Mouse (Mus musculus) gastrocnemius, adult 2 months (tissue): ENCODE data around the gene Zc2hc1b. TPM values are rescaled to one million over a fixed set of nuclear protein-coding genes. Genes with fewer than 3 reads are reported as not detected.

Source experiments
- DNase-seq: peaks from one replicate; pipeline ENCODE4 v3.0.0; 2022
- H3K27ac ChIP-seq: fragments of 200-600 bp; 2 replicates; pipeline ENCODE4 v1.8.1; 2022; ENCODE audit warnings: mild to moderate bottlenecking
- H3K4me3 ChIP-seq: fragments of 200-600 bp; 2 replicates; pipeline ENCODE4 v1.8.1; 2022; ENCODE audit warnings: mild to moderate bottlenecking, moderate library complexity
- CTCF ChIP-seq: fragments of 200-600 bp; IDR thresholded peaks from 2 replicates; pipeline ENCODE4 v1.8.1; 2022; ENCODE audit warnings: antibody characterized with exemption, mild to moderate bottlenecking, moderate library complexity
- intact Hi-C: fragments of 180-260 bp; cut with DNase I; formaldehyde crosslinking; loops from one replicate; pipeline ENCODE4 v1.15.1; 2025
- total RNA-seq, 2 experiments: library from RNA; stranded (reverse); gene quantifications; 2 replicates each; pipeline ENCODE4 v1.2.3; 2021

Gene Zc2hc1b
- total RNA-seq, 2 experiments from 2014 or later: not detected

- no peak overlapping the region for H3K27ac ChIP-seq
- DNase-seq: no peak
- intact Hi-C loops: no loop called here
- TF ChIP-seq CTCF: no peak
- H3K4me3 ChIP-seq: no peak overlapping the region
These were observed 59.1 kb downstream of the Zc2hc1b start for GRCm38 (mm10) chr10:13118770-13119102.

DNA sequence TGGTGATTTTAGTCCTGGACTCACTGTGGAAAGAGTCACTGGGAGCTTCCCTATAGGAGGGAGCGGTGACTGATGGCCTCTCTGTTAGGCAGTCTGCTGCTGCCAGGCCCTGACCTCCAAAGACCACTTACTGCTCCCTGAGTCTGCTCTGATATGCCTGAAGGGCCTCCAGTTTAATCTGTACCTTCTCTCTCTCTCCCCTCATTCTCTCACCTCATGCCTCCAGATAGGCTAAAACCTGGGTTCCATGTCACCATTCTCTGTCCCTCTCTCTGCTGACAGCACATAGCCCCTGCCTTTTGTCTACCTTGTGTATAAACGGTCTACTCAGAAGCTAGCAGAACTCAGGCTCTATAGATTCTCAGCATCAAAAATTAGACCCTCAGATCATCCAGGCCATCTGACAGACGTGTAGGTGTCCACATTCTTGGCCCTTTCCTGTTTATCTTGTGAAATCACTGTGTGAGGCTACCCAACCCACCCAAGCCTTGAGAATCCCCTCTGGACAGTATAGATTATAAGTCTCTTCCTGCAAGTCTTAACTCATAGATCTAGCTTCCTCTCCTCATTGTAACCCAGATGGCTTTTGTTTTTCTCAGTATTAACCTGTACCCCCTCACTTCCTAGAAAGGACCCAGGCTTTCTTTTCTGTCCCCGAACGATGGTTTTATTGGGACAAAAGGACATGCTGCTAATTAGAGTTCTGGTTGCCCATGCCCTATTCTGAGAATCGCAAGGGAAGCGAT is 59.6 kb downstream of the Zc2hc1b start:
- DNase-seq: no peak
- Histone ChIP-seq H3K27ac (no peak overlapping the region), H3K4me3 (no peak overlapping the region)
- intact Hi-C loops: no loop called here
- no peak for TF ChIP-seq CTCF

DNA sequence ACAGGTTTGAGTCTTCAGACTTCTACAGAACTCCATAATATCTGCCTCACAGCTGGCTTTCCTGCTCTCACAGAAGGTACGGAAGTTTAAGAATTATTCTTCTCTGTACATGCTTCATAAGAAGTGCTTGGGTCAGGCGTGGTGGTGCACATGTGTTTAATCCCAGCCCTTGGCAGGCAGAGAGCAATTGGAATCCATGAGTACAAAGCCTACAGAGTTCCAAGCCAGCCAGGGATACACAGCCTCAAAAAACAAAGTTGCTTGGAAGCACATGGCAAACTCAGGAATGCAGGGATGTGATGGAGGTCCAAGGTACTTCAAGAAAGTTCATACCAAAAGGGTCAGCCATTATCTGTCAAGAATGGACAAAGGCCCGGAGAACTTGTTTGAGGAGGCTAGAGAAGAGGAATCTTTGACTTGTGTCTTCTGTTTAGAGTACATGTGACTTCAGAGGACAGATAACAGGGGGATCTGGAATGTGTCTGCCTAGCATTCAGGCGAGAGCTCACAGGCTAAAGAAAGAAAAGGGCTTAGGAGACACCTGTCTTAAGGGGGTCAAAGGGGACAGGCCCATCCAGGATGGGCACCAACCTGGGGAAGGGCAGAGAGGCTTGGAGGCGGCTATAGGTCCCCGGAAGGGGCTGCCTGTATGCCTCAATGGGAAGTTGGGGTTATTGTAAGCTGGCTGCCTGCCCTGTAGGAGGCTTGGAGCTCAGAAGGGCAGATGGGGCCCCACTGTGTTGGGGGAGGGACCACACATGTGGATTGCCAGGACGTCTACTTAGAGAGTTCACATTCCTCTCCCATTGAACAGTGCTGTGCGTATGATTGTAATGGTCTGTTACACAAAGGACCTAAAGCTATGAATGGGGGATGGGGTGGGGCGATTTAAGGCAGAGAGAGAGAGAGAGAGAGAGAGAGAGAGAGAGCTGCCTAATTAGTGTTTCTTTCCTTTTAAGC is 60.8 kb downstream of the Zc2hc1b start:
- no peak for DNase-seq
- Histone ChIP-seq H3K4me3 (no peak overlapping the region), H3K27ac (no peak overlapping the region)
- intact Hi-C loops: no loop called here
- no peak for TF ChIP-seq CTCF

DNA sequence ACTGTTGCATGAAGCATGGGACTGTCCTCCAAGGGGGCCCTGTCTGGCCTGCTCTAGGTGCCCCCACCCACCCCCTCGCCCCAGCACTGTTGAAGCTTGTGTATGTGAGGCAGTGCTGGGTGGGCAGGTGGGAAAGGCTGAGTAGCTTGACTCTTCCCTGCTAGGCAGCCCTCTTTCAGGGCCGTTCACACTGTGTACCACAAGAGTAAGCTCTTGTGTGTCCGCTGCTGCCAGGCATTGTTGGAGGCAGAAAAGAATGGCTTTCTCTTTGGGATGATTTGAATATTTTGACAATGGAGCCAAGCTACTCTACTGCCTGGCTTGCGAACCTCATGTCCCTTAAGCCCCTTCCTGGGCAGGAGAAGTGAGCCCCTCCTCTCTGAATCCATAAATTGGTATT is 62.8 kb downstream of the Zc2hc1b start:
- DNase-seq: no peak
- H3K27ac ChIP-seq: no peak overlapping the region
- TF ChIP-seq CTCF: no peak
- H3K4me3 ChIP-seq: no peak overlapping the region
- intact Hi-C loops: no loop called here

- DNase-seq: no peak
- Histone ChIP-seq H3K4me3 (no peak overlapping the region), H3K27ac (no peak overlapping the region)
- intact Hi-C loops: no loop called here
- no peak for TF ChIP-seq CTCF
These were observed 64.2 kb downstream of the Zc2hc1b start for GRCm38 (mm10) chr10:13113641-13114040.

DNA sequence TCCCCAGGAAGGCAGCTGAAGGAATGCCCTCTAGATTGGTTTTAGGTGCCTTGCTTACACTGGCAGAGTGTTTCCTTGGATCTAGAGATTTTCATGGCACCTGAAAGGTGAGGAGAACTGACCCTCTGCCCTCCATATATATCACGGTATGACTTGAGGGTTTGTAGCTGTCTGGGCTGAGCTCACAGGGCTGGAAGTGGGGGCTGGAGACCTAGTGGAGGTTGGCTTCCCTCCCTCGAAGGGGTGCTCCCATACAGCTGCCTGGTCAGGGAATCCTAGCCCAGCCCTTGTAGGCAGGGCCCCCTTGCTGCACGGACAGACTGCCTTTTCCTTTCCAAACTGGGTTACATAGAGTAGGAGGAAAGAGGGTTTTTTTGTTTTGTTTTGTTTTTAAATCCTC is 65.0 kb downstream of the Zc2hc1b start:
- intact Hi-C loops: no loop called here
- no peak for TF ChIP-seq CTCF

DNA sequence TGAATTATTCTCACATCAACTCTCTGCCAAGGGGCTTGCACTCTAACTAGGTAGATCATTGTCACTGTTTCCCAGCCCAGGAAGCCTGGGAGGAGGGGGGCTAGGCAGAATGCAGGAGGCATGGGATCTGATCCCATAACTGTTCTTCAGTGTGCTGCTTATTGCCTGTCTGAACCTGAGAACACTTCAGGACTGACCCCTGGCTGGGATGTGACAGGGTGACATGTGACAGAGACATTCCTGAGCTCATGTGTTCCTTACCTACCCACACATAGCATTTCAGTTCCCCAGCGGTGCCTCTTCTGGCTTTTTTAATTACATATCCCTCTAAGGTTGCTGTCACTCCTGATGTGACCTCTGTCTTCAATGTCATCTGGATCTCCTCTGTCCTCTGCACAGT is 68.0 kb downstream of the Zc2hc1b start:
- Histone ChIP-seq H3K4me3 (no peak overlapping the region), H3K27ac (no peak overlapping the region)
- intact Hi-C loops: no loop called here
- DNase-seq: no peak
- TF ChIP-seq CTCF: no peak

More for the DNA sequence above, 65.0 kb downstream of the Zc2hc1b start:
- Histone ChIP-seq H3K27ac (no peak overlapping the region), H3K4me3 (no peak overlapping the region)
- DNase-seq: no peak

GRCm38 (mm10) chr10:13108847-13109246 is 69.0 kb downstream of the Zc2hc1b start:
- no peak overlapping the region for H3K4me3 ChIP-seq
- DNase-seq: no peak
- intact Hi-C loops: no loop called here
- no peak for TF ChIP-seq CTCF
- no peak overlapping the region for H3K27ac ChIP-seq

GRCm38 (mm10) chr10:13108021-13108548 is 69.7 kb downstream of the Zc2hc1b start:
- no peak for TF ChIP-seq CTCF
- Histone ChIP-seq H3K27ac (no peak overlapping the region), H3K4me3 (no peak overlapping the region)
- no peak for DNase-seq
- intact Hi-C loops: no loop called here

- no peak overlapping the region for H3K27ac ChIP-seq
- no peak for TF ChIP-seq CTCF
- intact Hi-C loops: no loop called here
- no peak for DNase-seq
- H3K4me3 ChIP-seq: no peak overlapping the region
These were observed 70.8 kb downstream of the Zc2hc1b start for GRCm38 (mm10) chr10:13106909-13107624.

GRCm38 (mm10) chr10:13103838-13104237 is 74.0 kb downstream of the Zc2hc1b start:
- intact Hi-C loops: no loop called here
- TF ChIP-seq CTCF: no peak
- DNase-seq: no peak
- Histone ChIP-seq H3K27ac (no peak overlapping the region), H3K4me3 (no peak overlapping the region)

DNA sequence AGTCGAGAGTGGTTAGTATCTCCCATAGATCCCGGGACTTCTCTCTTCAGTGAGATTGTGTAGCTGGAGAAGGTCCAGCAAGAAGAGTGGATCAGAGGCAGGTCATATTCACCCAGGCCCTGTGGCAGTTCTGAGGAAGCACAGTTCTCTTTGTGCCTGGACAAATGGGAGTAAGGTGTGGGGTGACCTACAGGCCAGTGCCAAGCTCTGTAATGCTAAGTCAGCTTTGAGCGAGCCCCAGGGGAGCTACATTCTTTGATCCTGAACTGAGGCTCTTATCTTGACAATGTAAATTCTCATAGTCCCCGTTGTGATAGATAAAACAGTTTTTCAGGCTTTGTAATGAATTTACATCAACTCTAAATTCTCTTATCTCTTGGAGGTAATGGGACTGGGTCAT is 75.5 kb downstream of the Zc2hc1b start:
- TF ChIP-seq CTCF: no peak
- intact Hi-C loops: no loop called here
- H3K27ac ChIP-seq: no peak overlapping the region
- no peak for DNase-seq
- no peak overlapping the region for H3K4me3 ChIP-seq

GRCm38 (mm10) chr10:13100061-13100648 is 77.7 kb downstream of the Zc2hc1b start:
- no peak for DNase-seq
- H3K27ac ChIP-seq: no peak overlapping the region
- no peak overlapping the region for H3K4me3 ChIP-seq
- no peak for TF ChIP-seq CTCF
- intact Hi-C loops: no loop called here

Other genes with a start within 250 kb of the Zc2hc1b start
- gene Stx11, start 213.7 kb downstream of the Zc2hc1b start, total RNA-seq: under 1 TPM; 0.20 to 0.46 TPM
- 1 to 10 TPM; 5.0 to 5.3 TPM for gene Sf3b5, start 172.7 kb downstream of the Zc2hc1b start, total RNA-seq
- gene Plagl1, start 117.5 kb downstream of the Zc2hc1b start, total RNA-seq: 1 to 10 TPM; 1.0 to 1.5 TPM
- gene Ltv1, start 15.1 kb upstream of the Zc2hc1b start, total RNA-seq: 10 to 100 TPM; 27.3 to 31.0 TPM